Mouse (Mus musculus): ENCODE measurements at regions not wholly inside any gene's neighbourhood (a gene's known extent, or its start where the extent isn't known, plus 50 kb on each side); places are given as distances from the start of the nearest gene placed in this dataset.
"Not testable (repeated sequence)": the region's sequence is repeated elsewhere in the genome, so short reads cannot be mapped to it uniquely, and the experiment has no call there.

DNA sequence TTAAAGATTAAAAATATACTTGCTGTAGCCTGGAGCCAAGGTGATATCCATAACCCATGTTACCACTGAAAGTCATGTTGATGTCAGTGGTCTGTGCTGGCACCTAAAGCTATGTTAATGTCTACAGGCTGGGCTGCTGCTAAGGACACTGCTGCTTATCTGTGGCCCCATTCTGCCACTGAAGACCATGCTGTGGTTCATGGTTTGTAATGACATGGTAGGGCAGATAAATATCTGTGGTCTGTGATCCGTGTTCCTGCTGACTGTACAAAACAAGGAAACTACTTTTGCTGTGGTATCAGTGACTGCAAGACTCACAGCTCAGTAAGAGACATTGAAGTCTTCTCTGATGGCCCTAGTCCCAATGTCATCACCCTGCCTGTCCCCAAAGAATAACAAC lies 245.7 kb downstream of the Slco4c1 start:
- DNase-seq, result no peak

DNA sequence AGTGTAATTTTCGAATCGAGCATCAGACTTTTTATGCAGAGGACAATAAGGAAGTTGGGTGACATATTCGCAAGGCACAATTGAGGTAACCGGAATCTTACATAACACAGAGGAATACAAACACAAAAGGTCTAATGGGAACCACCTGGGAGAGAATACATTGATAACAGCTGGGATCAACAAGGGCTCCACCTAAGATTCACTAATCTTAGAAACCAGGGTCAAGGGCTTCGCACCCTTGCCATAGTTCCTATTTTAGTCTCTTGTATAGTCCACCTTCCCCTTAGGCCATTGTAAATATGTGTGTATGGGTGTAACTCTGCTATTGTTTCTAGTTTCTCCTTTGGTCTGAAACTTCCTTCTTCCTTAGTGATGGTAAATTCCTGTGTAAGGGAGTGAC lies 246.6 kb downstream of the Slco4c1 start:
- not testable (repeated sequence) for DNase-seq

DNA sequence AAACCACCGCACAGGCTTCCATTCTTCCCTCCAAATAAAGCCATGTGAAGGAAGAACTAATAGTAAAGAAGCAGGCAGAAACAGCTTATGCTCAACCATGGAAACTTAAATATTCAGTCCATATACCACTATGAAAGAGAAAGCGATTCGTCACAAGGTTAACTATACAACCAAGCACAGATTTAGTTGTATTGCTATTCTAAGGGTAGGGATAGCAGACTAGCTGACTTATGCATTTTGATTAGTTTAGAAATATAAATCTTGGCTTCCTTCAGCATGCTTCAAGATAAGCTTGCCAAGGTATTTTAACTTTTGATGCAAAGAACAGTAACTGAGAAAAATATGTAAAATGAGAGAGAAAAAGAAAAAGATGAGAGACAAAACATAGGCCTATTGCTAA lies 275.8 kb downstream of the Slco4c1 start:
- DNase-seq, result no peak

DNA sequence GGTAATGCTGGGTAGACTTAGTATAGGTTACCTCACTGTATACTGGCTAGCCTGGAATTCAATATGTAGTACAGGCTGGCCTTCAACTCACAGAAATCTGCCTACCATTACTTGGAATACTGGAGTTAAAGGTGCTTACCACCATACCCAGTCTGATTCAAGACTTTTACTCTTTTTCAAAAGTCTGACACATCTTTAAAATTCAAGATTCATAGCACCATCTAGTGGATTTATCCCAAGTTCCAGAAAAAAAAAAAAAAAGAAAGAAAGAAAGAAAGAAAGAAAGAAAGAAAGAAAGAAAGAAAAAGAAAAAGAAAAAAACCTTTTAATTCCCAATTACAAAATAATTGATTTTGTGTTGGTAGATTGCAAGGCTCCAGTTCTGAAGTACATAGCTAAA lies 302.7 kb downstream of the Slco4c1 start:
- DNase-seq, result no peak

DNA sequence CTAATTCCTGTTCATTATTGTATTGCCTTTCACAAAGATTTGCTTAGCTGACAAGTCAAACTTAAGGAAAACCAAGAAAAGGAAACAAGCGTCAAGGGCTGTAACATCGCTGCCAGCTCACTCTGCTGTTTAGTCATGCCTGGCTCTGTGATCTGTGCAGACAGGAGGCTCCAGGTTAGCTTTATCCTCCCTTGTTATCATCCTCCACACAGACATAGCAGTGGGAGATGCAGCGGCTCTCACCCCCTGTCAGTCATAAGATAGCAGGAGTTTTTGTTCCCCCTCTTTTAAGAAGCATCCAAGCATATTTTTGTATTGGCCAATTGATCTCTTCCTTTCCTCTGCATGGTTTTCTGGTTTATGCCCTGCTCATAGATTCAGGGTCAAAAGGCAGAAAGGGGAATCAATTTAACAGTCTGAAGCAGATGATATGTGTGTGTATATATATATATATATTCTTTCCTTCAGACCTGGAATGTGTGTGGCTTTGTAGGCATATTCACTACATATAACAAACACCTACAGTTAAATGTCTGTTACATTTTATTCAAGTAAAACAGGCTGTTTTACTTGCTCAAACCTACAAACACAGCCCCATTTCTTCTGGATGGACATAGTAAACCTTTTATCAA lies 308.6 kb downstream of the Slco4c1 start:
- DNase-seq, result no peak

DNA sequence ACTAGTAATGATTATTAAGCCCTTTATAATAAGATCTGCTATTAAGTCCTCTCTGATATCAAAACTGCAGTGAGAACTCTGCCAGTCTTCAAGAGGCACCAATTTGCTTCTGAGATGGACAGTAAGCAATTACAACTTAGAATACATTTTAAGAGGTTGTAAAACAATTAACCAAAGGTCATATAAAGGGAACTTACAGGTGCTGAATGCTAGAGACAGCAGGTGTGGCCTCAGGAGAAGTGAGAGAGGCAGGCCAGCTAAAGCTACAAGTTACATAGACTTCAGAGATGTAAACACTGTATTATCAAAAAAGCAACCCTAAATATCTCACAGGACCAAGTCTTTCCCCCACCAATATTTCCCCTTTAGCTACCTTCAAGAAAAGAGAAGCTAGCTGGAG lies 315.7 kb downstream of the Slco4c1 start:
- no peak for DNase-seq

DNA sequence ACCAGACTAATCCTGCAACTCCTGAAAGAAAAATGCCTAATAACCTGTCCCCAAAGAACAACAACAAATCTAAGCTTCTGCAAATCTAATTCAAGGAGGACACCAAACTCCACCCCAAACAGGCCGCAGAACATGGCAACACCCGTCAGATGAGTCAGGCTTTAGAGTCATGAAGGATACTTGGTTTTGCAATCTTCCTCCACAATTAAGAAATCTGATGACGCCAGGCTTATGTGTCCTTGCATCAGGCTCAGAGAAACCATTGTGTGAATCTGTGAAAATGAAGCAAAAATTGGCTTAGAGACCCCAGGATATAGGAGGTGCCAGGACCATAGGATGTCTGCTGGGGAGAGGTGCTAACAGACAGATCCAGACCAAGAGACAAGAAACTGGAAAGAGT lies 352.6 kb downstream of the Slco4c1 start:
- DNase-seq, result no peak

DNA sequence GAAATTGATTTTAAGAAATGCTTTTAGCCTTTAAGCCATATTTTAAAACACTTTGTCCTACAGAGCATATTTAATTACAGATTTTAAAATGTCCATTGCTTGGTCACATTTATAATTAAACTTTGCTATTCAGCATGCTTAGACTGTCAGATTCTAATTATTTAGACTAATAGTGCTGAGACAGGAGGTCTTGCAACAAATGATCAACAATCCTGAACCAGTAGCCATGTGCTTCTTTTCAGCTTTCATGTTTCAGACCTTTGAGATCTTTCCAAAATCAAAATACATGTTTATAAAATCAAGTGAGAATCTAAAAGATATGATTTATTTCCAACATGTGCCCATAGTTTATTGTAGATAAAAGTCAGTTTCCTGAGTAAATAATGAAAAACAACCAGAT lies 371.0 kb downstream of the Slco4c1 start:
- no peak for DNase-seq

DNA sequence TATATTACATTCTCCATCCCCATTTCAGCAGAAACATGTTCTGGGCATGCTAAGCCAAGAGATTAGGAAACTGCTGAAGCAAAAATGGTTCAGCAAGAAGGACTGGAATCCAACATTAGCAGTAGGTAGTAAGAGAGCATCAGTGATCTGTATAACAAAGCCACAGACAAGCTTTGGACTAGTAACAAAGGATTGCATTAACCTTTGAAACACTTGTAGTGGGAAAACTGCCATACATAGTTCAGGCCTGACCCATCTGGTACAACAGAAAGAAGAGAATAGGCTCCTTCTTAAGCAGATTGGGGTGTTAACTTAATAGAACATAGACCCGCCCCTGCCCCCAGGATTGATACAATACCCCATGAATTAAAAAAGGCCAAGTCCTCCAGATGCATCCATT lies 389.2 kb downstream of the Slco4c1 start:
- no peak for DNase-seq

DNA sequence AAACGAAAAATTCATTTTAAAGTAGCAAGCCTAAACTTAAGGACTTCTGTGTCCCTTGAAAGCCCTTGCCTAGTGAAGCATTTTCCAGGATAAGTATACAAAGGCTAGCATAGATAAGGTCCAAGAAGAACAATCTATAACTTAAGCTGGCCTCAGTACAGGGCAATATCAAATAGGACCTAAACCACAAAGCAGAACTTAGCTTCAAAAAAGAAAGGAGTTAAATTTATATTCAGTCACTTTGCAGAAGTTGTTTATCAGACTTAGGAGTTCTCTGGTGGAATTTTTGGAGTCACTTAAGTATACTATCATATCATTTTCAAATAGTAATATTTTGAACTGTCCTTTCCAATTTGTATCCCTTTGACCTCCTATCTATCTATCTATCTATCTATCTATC lies 421.1 kb downstream of the Slco4c1 start:
- DNase-seq, result no peak

DNA sequence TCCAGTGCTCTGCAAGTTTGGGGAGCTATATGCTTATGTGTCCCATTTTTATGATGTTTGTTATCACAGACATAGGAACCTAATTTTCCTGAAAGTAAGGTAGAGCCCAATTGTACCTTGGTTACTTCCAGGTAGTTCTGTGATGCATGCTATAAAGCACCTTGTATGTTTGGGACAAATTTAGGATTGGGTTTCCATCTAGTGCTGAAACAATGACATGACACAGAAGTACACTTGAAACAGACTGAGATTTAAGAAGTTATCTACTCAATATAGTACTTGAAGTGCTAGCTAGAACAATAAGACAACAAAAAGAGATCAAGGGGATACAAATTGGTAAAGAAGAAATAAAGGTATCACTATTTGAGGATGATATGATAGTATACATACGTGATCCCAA lies 426.8 kb downstream of the Slco4c1 start:
- no peak for DNase-seq

DNA sequence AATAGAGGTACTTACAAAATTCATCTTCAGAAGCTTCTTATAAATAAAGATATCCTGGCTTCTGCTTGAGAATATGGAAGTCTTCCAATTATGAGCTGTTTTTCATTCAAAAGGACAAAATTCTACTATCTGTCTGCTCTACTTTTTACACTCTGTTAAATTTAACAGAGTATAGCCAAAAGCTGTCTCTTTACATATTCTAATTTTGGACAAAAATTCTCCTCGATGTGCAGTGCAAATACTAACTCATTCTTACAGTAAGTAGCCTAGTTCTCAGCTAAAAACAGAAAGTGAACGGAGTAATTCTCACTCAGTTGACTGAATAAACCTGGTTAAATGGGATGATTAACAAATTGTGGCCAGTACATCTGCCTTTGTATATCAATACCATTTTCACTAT lies 438.9 kb downstream of the Slco4c1 start:
- DNase-seq, result no peak

DNA sequence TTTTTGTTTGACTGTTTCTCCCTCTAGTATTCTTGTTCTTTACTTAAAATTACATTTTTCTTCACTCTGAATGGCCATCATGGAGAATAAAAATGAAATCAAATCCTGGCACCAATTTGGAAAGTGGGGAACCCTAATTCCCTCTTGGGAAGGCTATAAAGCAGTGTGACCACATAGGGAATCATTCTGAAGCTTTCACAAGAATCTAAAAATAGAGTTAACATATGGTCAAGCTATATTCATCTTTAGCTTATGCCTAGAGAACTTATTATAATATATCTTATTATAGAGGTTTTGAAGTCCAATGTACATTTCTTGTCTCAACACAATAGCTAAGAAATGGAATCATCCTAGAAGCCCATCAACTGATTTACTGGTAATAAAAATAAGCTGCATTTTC lies 448.5 kb downstream of the Slco4c1 start:
- DNase-seq, result no peak

DNA sequence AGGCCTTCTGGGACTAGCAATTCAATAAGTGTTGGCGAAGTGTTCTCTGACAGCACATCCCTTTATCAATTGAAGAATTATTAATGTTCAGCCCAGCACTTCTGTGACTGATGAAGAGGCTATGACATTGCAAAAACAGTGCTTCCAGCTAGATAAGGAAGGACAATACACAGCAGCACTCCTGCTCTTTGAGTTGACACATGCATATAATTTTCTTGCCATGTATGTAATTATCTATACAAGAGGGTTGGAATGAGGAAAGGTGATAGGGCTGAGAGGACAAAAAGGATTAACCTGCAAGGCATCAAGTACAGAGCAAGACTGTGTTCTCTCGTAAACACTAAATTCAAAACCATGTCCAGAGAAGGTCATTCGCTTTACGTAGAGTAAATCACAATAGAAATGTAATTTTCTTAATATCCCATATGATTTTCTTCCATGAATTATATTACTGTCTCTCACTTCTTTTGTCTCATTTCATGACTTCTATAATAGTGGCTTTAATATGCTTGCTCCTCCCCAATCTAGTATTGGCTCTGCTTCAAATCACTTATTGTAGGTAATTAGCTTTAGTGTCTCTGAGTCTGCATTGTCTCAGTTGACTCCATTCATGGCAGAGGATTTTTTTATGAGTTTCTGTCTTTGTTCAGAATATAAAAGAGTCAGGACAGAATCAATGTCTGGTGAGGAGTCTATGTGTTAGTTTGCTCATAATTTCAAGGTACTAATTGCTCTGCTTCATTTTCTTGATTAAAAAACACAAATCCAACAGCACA lies 460.9 kb downstream of the Slco4c1 start:
- DNase-seq, result no peak

DNA sequence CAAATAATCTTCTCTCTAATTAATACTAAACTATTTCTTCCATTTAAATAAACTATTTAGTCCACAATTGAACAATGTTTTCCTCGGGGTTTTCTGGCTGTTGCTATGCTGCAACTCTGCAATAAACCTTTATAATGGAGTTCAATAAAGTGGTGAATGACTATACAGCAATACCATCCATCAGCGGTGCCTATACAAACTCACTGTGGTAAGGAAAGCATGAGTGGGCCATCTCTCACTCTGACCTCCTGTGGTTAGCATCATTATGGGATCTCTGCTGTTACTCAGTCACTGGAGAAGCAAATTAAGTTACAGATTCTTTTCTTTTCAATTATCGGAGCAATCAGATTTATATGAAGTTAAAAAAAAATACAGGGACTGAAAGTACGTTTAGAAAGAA lies 474.0 kb downstream of the Slco4c1 start:
- no peak for DNase-seq

DNA sequence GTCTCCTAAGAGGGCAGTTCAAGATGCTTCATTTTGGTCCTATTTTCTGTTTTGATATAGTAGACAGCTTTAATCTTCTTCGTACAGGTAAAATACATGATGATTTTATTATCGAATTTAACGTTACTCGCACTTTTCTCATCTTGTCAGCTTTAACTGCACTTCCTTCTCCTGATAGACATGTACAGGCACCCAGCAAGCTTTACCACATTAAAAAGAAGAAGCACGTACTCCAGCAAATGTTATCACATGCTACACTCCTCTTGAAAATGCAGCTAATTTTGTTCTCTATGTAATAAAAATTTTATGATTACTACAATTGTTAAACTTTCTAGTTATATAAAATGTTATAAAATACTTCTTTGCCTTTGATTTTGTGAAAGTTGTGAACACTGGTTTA lies 483.6 kb downstream of the Slco4c1 start:
- DNase-seq, result no peak

DNA sequence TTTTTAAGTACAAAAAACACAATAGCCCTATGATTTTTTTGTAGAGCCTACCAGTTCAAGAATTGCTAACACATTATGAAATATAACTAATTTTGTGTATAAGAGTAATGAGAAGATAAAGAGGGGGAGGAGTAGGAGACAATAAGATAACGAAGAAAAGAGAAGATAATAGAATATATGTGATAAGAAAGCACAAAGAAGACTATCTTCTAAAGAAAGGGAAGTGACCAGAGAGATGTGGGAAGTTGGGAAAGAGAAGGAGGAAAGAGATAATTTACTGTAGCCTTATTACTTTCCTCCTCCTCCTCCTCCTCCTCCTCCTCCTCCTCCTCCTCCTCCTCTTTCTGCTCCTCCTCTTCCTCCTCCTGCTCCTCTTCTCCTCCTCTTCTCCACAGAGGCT lies 486.1 kb downstream of the Slco4c1 start:
- no peak for DNase-seq

DNA sequence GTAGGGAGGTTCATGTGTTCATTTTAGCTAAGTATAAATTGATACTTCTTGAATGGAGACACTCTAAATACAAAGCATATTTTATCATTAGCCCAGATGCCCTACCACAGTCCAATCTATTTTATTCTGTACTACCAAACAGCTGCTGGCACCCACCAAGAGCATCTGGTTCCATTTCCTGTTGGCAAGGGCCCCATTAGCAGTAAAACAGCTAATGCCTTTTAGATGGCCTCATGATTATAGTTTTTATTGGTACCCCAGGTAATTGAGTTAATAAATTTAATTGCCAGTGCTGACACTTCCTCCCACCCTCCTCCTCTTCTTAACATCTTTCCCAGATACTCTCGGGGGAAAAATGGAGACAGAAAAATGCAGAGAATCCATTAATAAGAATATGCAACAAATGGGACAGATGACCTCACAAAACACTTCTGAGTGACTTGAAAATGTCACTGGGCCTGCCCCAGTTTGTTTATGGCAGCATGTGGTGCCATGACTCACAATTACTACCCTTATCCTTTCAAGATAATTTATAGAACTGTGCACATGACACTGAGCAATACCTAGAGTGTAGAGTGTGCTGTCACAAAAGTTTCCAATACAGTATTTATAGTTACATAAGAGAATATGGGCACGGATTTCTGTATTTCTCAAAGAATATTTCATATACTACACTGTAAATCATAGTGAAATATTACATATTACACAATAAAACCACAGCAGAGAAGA lies 509.1 kb downstream of the Slco4c1 start:
- no peak for DNase-seq

DNA sequence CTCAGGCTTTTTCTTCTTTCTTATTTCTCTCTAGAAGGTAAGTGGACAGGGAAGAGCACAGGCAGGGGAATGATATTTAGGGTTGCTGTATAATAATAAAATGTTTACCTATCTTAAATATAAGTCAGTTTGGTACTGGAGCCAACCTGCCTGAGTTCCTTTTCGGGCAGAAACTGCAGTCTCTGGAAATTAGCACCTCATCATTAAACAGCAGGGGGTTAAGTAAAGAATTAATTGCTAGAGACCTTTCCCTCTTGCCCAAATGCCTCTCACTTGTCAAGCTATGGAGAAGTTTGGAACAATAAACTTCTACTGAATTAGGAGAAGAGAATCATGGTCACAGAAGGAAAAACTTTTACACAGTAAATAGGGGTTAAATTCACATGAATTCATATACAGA lies 524.7 kb downstream of the Slco4c1 start:
- DNase-seq, result no peak

DNA sequence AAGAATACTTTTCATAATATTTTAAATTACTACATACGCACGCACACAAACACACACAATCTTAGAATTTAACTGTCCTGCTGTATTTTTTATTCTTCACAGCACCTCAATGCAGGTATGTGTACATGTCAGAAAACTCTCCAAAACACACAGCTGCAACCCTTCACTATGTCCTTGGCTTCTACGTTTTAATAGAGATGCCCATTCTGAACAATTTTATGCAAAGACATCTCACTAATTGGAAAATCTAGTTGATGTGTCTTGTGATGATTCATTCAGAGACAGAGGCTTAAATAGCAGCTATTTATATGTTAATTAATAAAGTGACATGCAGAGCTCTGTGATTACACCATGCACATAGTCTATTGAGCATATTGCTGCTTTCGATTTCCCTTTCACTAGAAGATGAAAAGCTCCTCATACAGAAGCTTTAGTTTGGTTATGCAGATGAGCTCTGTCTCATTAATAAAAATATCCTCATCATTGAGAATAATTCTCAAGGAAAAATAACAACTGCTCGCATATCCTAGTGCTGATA lies 525.4 kb downstream of the Slco4c1 start:
- DNase-seq, result no peak

DNA sequence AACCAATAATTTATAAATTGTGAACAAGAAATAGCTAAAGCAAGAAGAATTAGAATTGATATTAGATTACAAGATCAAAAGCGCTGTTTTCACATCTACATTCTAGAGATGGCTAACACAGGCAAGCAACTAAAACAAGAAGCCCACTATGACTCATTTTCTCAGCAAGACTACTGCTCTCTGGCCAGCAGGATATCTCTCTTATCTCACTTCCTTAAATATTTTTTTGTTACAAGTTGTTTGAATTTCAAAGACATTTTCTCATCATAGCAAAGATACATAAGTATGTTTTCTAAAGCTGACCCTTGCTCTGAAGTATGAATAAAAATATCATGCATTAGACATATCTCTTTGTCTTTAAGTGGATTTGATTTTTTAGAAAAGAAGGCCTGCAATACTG lies 556.2 kb downstream of the Slco4c1 start:
- DNase-seq, result no peak

DNA sequence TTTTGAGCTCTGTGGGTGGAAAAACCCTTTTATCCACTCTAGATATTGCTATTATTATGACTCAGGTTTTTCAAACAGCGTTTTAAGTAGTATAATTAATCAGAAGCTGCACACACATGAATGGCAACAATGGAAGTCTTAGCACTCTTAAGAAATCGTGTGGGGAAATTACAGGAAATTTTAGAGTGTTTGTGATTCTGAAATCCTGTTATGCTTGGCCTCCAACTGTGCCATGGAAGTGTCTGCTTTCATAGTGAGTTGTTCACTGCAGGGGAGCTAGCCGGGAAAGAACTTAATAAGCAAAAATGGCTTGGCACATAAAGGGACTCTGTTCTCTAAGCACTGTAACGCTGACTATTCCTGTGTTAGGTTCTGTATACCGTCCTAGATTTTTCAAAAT lies 570.7 kb downstream of the Slco4c1 start:
- DNase-seq, result no peak

DNA sequence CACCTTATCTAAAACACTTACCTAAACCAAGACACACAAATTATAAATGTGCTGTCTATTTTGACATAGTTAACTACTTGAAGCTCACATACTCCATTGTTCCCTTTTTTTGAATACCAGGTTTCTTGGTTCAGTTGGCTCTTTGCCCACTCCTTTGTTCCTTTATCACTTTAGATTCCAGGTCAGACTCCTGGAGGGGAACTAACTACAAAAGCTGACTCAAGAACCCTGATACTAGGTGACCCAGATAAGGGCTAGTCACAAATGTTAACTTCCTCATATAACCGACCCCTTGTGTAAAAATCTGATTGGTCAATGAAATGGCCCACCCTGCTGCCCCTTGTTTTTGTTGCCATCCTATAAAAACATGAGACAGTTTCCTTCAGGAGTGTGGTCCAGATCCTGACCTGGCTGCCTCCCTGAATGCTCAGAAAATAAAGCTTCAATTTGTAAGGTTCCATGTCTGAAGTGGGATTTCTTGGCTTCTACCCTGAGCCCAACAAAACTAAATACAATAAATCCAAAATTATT lies 593.9 kb downstream of the Slco4c1 start:
- no peak for DNase-seq

Data from layer of hippocampus, postnatal 36 days (tissue).